Comparison of ENCODE assay signal across 19 mouse cellular contexts in the genomic region with DNA sequence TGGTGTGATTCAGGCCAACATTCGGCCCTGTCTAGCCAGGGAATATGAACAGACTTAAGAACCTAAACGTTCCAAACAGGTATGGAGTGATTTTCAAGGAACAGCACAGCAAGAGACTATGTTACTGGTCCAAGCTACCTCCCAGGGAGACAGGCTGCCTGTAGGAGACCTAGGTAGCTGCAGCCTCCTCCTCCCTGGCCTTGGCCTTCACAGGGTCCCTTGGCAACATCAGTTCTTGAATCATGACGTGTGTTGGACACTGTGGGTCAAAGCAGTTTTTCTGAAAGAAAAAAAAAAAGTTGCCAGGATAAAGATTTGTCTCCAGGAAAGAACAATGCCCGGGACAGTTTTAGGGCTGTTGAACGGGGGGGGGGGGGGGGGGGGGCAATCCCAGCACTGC. TPM values are rescaled to one million over a fixed set of nuclear protein-coding genes. Genes with fewer than 3 reads are reported as not detected.
DNase-seq lines count a peak whose midpoint lies in the region; ATAC-seq lines count a peak whose summit lies in the region.
"Had no signal": no experiment of that assay in that cellular context is flagged by ENCODE, and none has a peak within 500 bp of the region (broad histone marks: within the 10 kb centered on the region; RNA-seq: fewer than 3 reads in every experiment).

No protein-coding gene starts in this region.

- no peaks in the 10 kb centered on the region for H3K27me3 ChIP-seq in kidney, embryonic 15.5 days
- H3K27me3 ChIP-seq in intestine, embryonic 16.5 days (replicated peaks; ENCODE audit: control insufficient read depth, insufficient read depth, low read length) = no peaks in the 10 kb centered on the region
- H3K27me3 ChIP-seq: embryonic facial prominence, embryonic 12.5 days; forebrain, embryonic 13.5 days; forebrain, embryonic 15.5 days had no signal

- H3K27ac ChIP-seq in kidney, embryonic 15.5 days = no peak overlapping the region
- no peak overlapping the region for H3K27ac ChIP-seq in intestine, embryonic 16.5 days (ENCODE audit: low read length)
- H3K27ac ChIP-seq: embryonic facial prominence, embryonic 10.5 days; embryonic facial prominence, embryonic 12.5 days; forebrain, embryonic 13.5 days; forebrain, embryonic 15.5 days had no signal

- H3K9ac ChIP-seq in kidney, embryonic 15.5 days = no peak overlapping the region
- no peak overlapping the region for H3K9ac ChIP-seq in intestine, embryonic 16.5 days (ENCODE audit: low read depth, low read length)
- H3K9ac ChIP-seq: embryonic facial prominence, embryonic 12.5 days; forebrain, embryonic 13.5 days; forebrain, embryonic 15.5 days; forebrain, postnatal 0 days had no signal

- no peak overlapping the region for H3K4me2 ChIP-seq in kidney, embryonic 15.5 days
- H3K4me2 ChIP-seq in intestine, embryonic 16.5 days (ENCODE audit: low read depth, low read length) = no peak overlapping the region
- H3K4me2 ChIP-seq: embryonic facial prominence, embryonic 12.5 days; forebrain, embryonic 13.5 days; forebrain, embryonic 15.5 days had no signal

- WGBS in kidney, embryonic 15.5 days = 71% methylated on average over 5 of the region's 5 CpGs
- WGBS in intestine, embryonic 16.5 days = 77% methylated on average over 5 of the region's 5 CpGs

- no peak for ATAC-seq in kidney, embryonic 15.5 days (replicated peaks; ENCODE audit: low FRiP score)
- ATAC-seq in intestine, embryonic 16.5 days = no peak
- ATAC-seq: forebrain, embryonic 13.5 days; forebrain, embryonic 15.5 days; forebrain, postnatal 0 days had no signal

- H3K4me3 ChIP-seq in kidney, embryonic 15.5 days (replicated peaks) = no peak overlapping the region
- no peak overlapping the region for H3K4me3 ChIP-seq in intestine, embryonic 16.5 days (ENCODE audit: low read length)
- H3K4me3 ChIP-seq: embryonic facial prominence, embryonic 10.5 days; embryonic facial prominence, embryonic 12.5 days; forebrain, embryonic 13.5 days; forebrain, embryonic 15.5 days had no signal

- no peaks in the 10 kb centered on the region for H3K9me3 ChIP-seq in kidney, embryonic 15.5 days (replicated peaks)
- no peaks in the 10 kb centered on the region for H3K9me3 ChIP-seq in intestine, embryonic 16.5 days (ENCODE audit: control insufficient read depth, low read length)
- H3K9me3 ChIP-seq: embryonic facial prominence, embryonic 10.5 days; embryonic facial prominence, embryonic 12.5 days; forebrain, embryonic 13.5 days; forebrain, embryonic 15.5 days had no signal

- peak; percentile 78 for DNase-seq in adrenal gland, adult 2 months
- no peak for DNase-seq in adrenal gland, adult 18-20 months (ENCODE audit: low spot score in 2 of 2)
- DNase-seq in kidney, postnatal 14 days = peak; percentile 5
- peak; percentile 72 for DNase-seq in adrenal gland, postnatal 14 days
- DNase-seq in thymus, postnatal 0 days (ENCODE audit: low spot score) = no peak
- DNase-seq: cerebellum, adult 11-12 months; cerebellum, adult 2 months; cerebellum, adult 9-10 months; cerebellum, postnatal 10 days; cerebellum, postnatal 25 days; forebrain, postnatal 0 days had no signal

- H3K4me1 ChIP-seq in kidney, embryonic 15.5 days = peaks cover 27% of the 10 kb centered on the region
- no peaks in the 10 kb centered on the region for H3K4me1 ChIP-seq in intestine, embryonic 16.5 days (ENCODE audit: control insufficient read depth, insufficient read depth, low read length)
- H3K4me1 ChIP-seq: embryonic facial prominence, embryonic 10.5 days; embryonic facial prominence, embryonic 12.5 days; forebrain, embryonic 15.5 days had no signal

- H3K36me3 ChIP-seq in kidney, embryonic 15.5 days = peaks cover 53% of the 10 kb centered on the region
- H3K36me3 ChIP-seq in intestine, embryonic 16.5 days (ENCODE audit: control insufficient read depth, insufficient read depth, low read length) = peaks cover 10% of the 10 kb centered on the region

RNA-seq across cellular contexts. Expression of a gene that starts 9.5 kb away (rescaled TPM):
- total RNA-seq in adrenal gland, adult 2 months (2021) = 1 to 10 TPM in 1 of 2 experiments, not detected in 1; 1.2 TPM
- 0.06 and 0.43 TPM in 2 replicates for polyA plus RNA-seq in adrenal gland, adult 2 months (2012; rRNA removed)
- total RNA-seq in adrenal gland, adult 18-20 months (2021) = under 1 TPM; 0.38 to 0.63 TPM
- 0.66 and 0.84 TPM in 2 replicates for polyA plus RNA-seq in kidney, embryonic 15.5 days (2015; fragmentation: Nextera tagmentation; extraction: Ambion mirVana)
- 0.56 and 0.60 TPM in 2 replicates for total RNA-seq in adrenal gland, postnatal 14 days (2021)
- polyA plus RNA-seq in thymus, postnatal 0 days (2015; fragmentation: Nextera tagmentation; extraction: Ambion mirVana) = 0.42 and 0.66 TPM in 2 replicates
- 0.39 and 0.58 TPM in 2 replicates for polyA plus RNA-seq in intestine, embryonic 16.5 days (2015; fragmentation: Nextera tagmentation; extraction: Ambion mirVana)

RNA-seq across cellular contexts. Expression of a gene that starts 56.1 kb away (rescaled TPM):
- total RNA-seq in adrenal gland, adult 2 months (2021) = 1 to 10 TPM; 4.6 to 6.3 TPM
- 8.8 and 17.4 TPM in 2 replicates for polyA plus RNA-seq in adrenal gland, adult 2 months (2012; rRNA removed)
- total RNA-seq in adrenal gland, adult 18-20 months (2021) = 10 to 100 TPM in 1 of 2 experiments, 1 to 10 TPM in 1; 7.1 to 12.5 TPM
- polyA plus RNA-seq in kidney, embryonic 15.5 days (2015; fragmentation: Nextera tagmentation; extraction: Ambion mirVana) = 6.1 and 8.4 TPM in 2 replicates
- total RNA-seq in adrenal gland, postnatal 14 days (2021) = 4.3 and 14.4 TPM in 2 replicates
- polyA plus RNA-seq in thymus, postnatal 0 days (2015; fragmentation: Nextera tagmentation; extraction: Ambion mirVana) = 0.15 and 0.48 TPM in 2 replicates
- polyA plus RNA-seq in intestine, embryonic 16.5 days (2015; fragmentation: Nextera tagmentation; extraction: Ambion mirVana) = 1.4 and 1.6 TPM in 2 replicates
- total RNA-seq: MEL had no signal
- polyA plus RNA-seq: C2C12 had no signal

RNA-seq across cellular contexts. Expression of a gene that starts 57.8 kb away (rescaled TPM):
- total RNA-seq in adrenal gland, adult 2 months (2021) = under 1 TPM; 0.52 to 0.69 TPM
- 1.2 and 3.9 TPM in 2 replicates for polyA plus RNA-seq in adrenal gland, adult 2 months (2012; rRNA removed)
- 1 to 10 TPM in 1 of 2 experiments, under 1 TPM in 1; 0.76 to 1.2 TPM for total RNA-seq in adrenal gland, adult 18-20 months (2021)
- polyA plus RNA-seq in kidney, embryonic 15.5 days (2015; fragmentation: Nextera tagmentation; extraction: Ambion mirVana) = 1.2 and 1.5 TPM in 2 replicates
- 0.70 and 2.2 TPM in 2 replicates for total RNA-seq in adrenal gland, postnatal 14 days (2021)
- 0.04 and 0.05 TPM in 2 replicates for polyA plus RNA-seq in thymus, postnatal 0 days (2015; fragmentation: Nextera tagmentation; extraction: Ambion mirVana)
- polyA plus RNA-seq in intestine, embryonic 16.5 days (2015; fragmentation: Nextera tagmentation; extraction: Ambion mirVana) = 0.27 and 0.39 TPM in 2 replicates
- polyA plus RNA-seq: C2C12 had no signal

Comparison
In these comparisons a context has a peak if more than half of its experiments do, and no peak if none do; other contexts are left out.
1. DNase-seq: peak in adrenal gland, adult 2 months (single experiment), kidney, postnatal 14 days (single experiment) and adrenal gland, postnatal 14 days (single experiment); none in adrenal gland, adult 18-20 months (0 of 2) and thymus, postnatal 0 days (single experiment).